Mouse (Mus musculus) midbrain, embryonic 16.5 days (tissue): ENCODE measurements around the gene Ckb. TPM values are rescaled to one million over a fixed set of nuclear protein-coding genes. Genes with fewer than 3 reads are reported as not detected.

Source experiments
- ATAC-seq: fragments of 200-750 bp; cut with Nextera tagmentation; 2 replicates; pipeline ENCODE4 v1.8.0; 2017; ENCODE audit warnings: moderate TSS enrichment
- H3K27ac ChIP-seq: fragments of 300-500 bp; sonication (generic); 2 replicates; pipeline ENCODE4 v1.5.1; 2014; ENCODE audit warnings: mild to moderate bottlenecking, low read length, mixed read lengths
- H3K27me3 ChIP-seq: fragments of 300-500 bp; sonication (generic); 2 replicates; pipeline ENCODE4 v1.6.1; 2014; ENCODE audit warnings: low read depth, low read length, mixed read lengths; ENCODE audit not compliant: control insufficient read depth, insufficient read depth
- H3K36me3 ChIP-seq: fragments of 300-500 bp; sonication (generic); 2 replicates; pipeline ENCODE4 v1.6.1; 2014; ENCODE audit warnings: mild to moderate bottlenecking, low read length, moderate library complexity, mixed read lengths; ENCODE audit not compliant: control insufficient read depth, insufficient read depth
- H3K4me1 ChIP-seq: fragments of 300-500 bp; sonication (generic); 2 replicates; pipeline ENCODE4 v1.6.1; 2014; ENCODE audit warnings: mild to moderate bottlenecking, low read length, mixed read lengths; ENCODE audit not compliant: control insufficient read depth, insufficient read depth
- H3K4me2 ChIP-seq: fragments of 300-500 bp; sonication (generic); 2 replicates; pipeline ENCODE4 v1.6.1; 2014; ENCODE audit warnings: mild to moderate bottlenecking, low read length, mixed read lengths
- H3K4me3 ChIP-seq: fragments of 300-500 bp; sonication (generic); 2 replicates; pipeline ENCODE4 v1.5.1; 2014; ENCODE audit warnings: low read depth, mild to moderate bottlenecking, low read length, moderate library complexity, mixed read lengths
- H3K9ac ChIP-seq: fragments of 300-500 bp; sonication (generic); 2 replicates; pipeline ENCODE4 v1.6.1; 2014; ENCODE audit warnings: low read depth, low read length, mixed read lengths
- H3K9me3 ChIP-seq: fragments of 300-500 bp; sonication (generic); replicated peaks from 2 replicates; pipeline ENCODE4 v1.6.1; 2014; ENCODE audit warnings: mild to moderate bottlenecking, low read length, mixed read lengths; ENCODE audit not compliant: control insufficient read depth, poor library complexity, severe bottlenecking
- WGBS: fragments of 180-500 bp; shearing (Covaris S2); extraction: QIAGEN DNeasy Blood & Tissue Kit; methylation state at CpG from one replicate; pipeline ENCODE4 v1.1.7; 2014; 5-methylcytosine and 5-hydroxymethylcytosine counted together
- polyA plus RNA-seq: library from polyadenylated mRNA; unstranded; fragments of >200 nt; fragmentation: Nextera tagmentation; extraction: Ambion mirVana; gene quantifications from 2 replicates; pipeline ENCODE4 v1.2.1, GENCODE M21; 2015

Gene Ckb
- polyA plus RNA-seq, 1 experiment from 2014 or later, result 1,482 TPM

DNA sequence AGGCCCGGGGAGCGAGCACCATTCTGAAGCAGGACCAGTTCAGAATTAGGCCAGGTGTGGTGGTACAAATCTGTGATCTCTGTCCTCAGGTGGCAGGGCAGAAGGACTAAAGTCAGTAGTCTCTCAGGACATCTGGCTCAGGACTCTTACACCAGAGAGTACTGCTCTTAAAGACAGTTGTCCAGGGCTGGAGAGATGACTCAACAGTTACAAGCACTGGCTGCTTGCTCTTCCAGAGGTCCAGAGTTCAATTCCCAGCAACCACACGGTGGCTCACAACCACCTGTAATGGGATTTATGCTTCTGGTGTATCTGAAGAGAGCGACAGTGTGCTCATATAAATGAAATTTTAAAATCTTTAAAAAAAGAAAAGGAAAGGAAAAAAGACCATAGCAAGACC is 12.8 kb downstream of the Ckb start:
- H3K9me3 ChIP-seq, result no peaks in the 10 kb centered on the region
- no peak overlapping the region for H3K9ac ChIP-seq
- H3K27me3 ChIP-seq, result no peaks in the 10 kb centered on the region
- H3K4me2 ChIP-seq, result no peak overlapping the region
- H3K27ac ChIP-seq, result no peak overlapping the region
- no peak for ATAC-seq
- H3K4me3 ChIP-seq, result no peak overlapping the region
- H3K36me3 ChIP-seq, result peaks cover 17% of the 10 kb centered on the region
- H3K4me1 ChIP-seq, result no peaks in the 10 kb centered on the region
- WGBS, result 95% methylated on average over 4 of the region's 4 CpGs

DNA sequence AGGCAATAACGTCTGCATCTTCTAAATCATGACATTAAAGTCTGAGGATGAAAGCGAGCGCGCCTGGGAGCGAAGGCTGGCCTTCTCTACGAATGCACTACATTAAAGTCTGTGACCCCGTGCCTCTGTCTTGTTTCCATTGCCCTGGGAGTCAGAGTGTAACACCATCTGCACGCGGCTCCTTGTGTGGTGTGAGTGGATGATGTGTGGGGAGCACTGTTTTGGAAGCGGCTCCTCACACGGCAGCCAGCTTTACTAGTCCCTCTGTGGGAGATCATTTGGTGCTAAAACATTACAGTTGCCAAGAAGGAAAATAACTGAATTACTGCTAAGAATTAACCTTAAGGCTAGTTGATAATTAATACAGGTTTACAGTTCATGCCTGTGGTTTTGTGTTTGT is 16.4 kb downstream of the Ckb start:
- 91% methylated on average over 11 of the region's 11 CpGs for WGBS
- Histone ChIP-seq H3K9me3 (no peaks in the 10 kb centered on the region), H3K4me1 (no peaks in the 10 kb centered on the region), H3K4me3 (no peak overlapping the region), H3K27me3 (no peaks in the 10 kb centered on the region), H3K4me2 (no peak overlapping the region), H3K36me3 (peaks cover 20% of the 10 kb centered on the region), H3K9ac (no peak overlapping the region), H3K27ac (no peak overlapping the region)
- no peak for ATAC-seq

DNA sequence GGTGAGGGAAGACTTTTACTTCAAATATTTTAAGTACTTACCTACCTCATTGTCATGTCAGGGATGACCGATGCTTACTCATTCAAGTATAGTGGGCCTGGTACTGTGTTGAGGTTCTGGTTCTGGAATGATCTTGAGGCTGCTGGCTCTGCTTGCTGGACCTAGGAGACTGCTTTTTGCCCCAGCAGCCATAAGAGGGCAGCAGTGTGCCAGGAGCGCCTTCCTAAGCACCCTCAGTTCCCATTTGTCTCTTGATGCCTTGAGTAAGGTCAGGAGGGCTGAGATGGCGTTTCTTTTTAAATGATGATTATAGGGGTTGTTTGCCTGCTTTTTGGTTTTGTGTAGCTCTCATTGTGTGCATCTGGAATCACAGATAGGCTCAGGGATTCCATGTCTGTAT is 18.7 kb downstream of the Ckb start:
- ATAC-seq, result no peak
- peaks cover 21% of the 10 kb centered on the region for H3K36me3 ChIP-seq
- no peak overlapping the region for H3K9ac ChIP-seq
- no peak overlapping the region for H3K4me2 ChIP-seq
- 30% methylated on average over 3 of the region's 3 CpGs for WGBS
- no peak overlapping the region for H3K4me3 ChIP-seq
- H3K27ac ChIP-seq, result no peak overlapping the region
- no peaks in the 10 kb centered on the region for H3K9me3 ChIP-seq
- H3K27me3 ChIP-seq, result no peaks in the 10 kb centered on the region
- no peaks in the 10 kb centered on the region for H3K4me1 ChIP-seq

DNA sequence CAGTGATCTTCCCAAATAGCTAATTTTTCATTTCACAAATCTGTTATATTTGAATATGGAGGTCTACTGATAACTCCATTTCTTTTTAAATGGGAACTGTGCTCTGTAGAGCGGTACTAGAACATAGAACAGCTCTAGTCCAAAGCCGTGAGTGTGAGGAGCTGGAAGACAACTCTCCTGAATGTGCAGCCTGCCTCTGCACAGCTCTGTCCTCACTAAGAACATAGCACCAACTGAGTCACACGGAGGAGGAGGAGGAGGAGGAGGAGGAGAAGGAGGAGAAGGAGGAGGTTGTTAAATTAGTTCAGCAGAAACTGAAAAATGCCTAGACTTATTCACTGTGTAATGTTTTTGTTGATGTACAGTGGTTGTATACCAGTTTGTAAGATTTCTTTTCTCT is 19.2 kb downstream of the Ckb start:
- Histone ChIP-seq H3K27me3 (no peaks in the 10 kb centered on the region), H3K36me3 (peaks cover 21% of the 10 kb centered on the region), H3K27ac (no peak overlapping the region), H3K4me1 (no peaks in the 10 kb centered on the region), H3K4me3 (no peak overlapping the region), H3K9ac (no peak overlapping the region), H3K9me3 (no peaks in the 10 kb centered on the region), H3K4me2 (no peak overlapping the region)
- WGBS, result 87% methylated on average over 3 of the region's 3 CpGs
- ATAC-seq, result no peak

DNA sequence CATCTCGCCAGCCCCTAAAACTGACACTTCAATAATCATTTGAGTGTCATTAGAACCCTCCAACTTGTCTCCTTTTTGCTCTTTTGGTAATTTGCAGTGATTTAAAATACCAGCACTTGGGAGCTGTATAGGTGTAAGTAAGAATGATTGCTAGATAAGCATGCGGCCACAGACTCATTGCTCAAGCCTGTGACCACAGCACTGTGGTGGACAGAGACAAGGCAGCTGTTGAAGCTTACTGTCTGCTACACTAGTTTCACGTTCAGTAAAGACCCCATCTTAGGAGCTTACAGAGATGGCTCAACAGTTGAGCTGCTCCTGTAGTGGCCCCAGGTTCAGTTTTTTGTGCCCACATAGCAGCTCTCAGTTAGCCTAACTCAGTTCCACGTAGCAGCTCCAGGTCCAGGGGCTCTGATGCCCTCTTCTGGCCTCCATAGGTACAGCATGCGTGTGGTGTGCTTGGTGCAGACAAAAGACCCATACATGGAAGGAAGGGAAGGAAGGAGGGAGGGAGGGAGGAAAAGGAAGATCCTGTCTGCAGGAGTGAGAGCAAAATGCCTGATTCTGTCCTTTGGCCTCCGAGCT is 24.0 kb downstream of the Ckb start:
- peak; percentile 21; the same call in 1 of the 2 replicates for ATAC-seq
- Histone ChIP-seq H3K27me3 (no peaks in the 10 kb centered on the region), H3K36me3 (peaks cover 25% of the 10 kb centered on the region), H3K4me3 (no peak overlapping the region), H3K27ac (no peak overlapping the region), H3K4me2 (no peak overlapping the region), H3K9me3 (no peaks in the 10 kb centered on the region), H3K4me1 (no peaks in the 10 kb centered on the region), H3K9ac (0 out of 2 replicates have a peak overlapping the region, but pooled peaks have one; percentile 36)
- WGBS, result 53% methylated on average over 6 of the region's 6 CpGs

Other genes with a start within 250 kb of the Ckb start
- gene Tnfaip2, start 229.9 kb downstream of the Ckb start, polyA plus RNA-seq, result 0.31 and 0.79 TPM in 2 replicates
- gene Gm266, start 186.5 kb downstream of the Ckb start, polyA plus RNA-seq, result 1.0 and 3.1 TPM in 2 replicates
- 502 and 561 TPM in 2 replicates for gene Eif5, start 134.3 kb downstream of the Ckb start, polyA plus RNA-seq
- gene Mark3, start 97.8 kb downstream of the Ckb start, polyA plus RNA-seq, result 39.9 and 45.5 TPM in 2 replicates
- gene Trmt61a, start 5.8 kb upstream of the Ckb start, polyA plus RNA-seq, result 9.8 and 10.4 TPM in 2 replicates
- 70.4 and 71.8 TPM in 2 replicates for gene Bag5, start 40.9 kb upstream of the Ckb start, polyA plus RNA-seq
- gene Apopt1, start 40.9 kb upstream of the Ckb start, polyA plus RNA-seq, result 52.3 and 56.8 TPM in 2 replicates
- gene Klc1, start 86.5 kb upstream of the Ckb start, polyA plus RNA-seq, result 665 and 671 TPM in 2 replicates
- 2.0 and 2.1 TPM in 2 replicates for gene Xrcc3, start 141.5 kb upstream of the Ckb start, polyA plus RNA-seq
- 32.1 and 35.1 TPM in 2 replicates for gene Zfyve21, start 141.8 kb upstream of the Ckb start, polyA plus RNA-seq
- 37.9 and 42.9 TPM in 2 replicates for gene Ppp1r13b, start 235.8 kb upstream of the Ckb start, polyA plus RNA-seq